Mouse (Mus musculus): ENCODE data around the gene Rnft1.

DNA sequence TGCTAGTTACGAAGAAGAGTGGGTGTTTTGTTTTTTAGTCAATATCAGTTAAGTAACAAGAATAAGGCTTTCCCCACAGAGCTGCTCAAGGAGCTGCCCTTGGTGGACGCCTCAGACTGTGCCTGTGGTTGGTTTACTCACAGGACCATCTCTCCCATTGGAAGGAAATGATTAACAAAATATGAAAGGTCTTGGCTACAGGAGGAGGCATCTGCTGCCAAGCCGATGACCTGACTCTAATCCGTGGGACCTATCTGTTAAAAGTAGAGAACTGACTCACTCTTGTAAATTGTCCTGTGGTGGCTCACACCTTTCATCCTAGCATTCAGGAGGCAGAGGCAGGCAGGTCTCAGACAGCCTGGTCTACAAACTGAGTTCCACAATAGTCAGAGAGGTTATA, 43.1 kb downstream of the Rnft1 start:
- TF ChIP-seq CTCF (IDR thresholded peaks at IDR 0.05; ENCODE audit: control insufficient read depth, insufficient read depth, insufficient read length): no peak
- TF ChIP-seq CEBPB (IDR thresholded peaks at IDR 0.05; ENCODE audit: low read depth): no peak
- TF ChIP-seq USF1 (IDR thresholded peaks at IDR 0.05; ENCODE audit: low read depth): no peak
- TF ChIP-seq MYOD1 (IDR thresholded peaks at IDR 0.05; ENCODE audit: control insufficient read depth, insufficient read length, low read depth): no peak
- TF ChIP-seq MAX (IDR thresholded peaks at IDR 0.05): no peak
- TF ChIP-seq MYOG (IDR thresholded peaks at IDR 0.05; ENCODE audit: control insufficient read depth, extremely low read depth, insufficient read length): no peak
- no peak for TF ChIP-seq FOSL1 (IDR thresholded peaks at IDR 0.05; ENCODE audit: insufficient read depth, low read length, poor library complexity, severe bottlenecking)

Data from C2C12 (cell line).